Mouse (Mus musculus): ENCODE measurements at regions not wholly inside any gene's neighbourhood (a gene's known extent, or its start where the extent isn't known, plus 50 kb on each side); places are given as distances from the start of the nearest gene placed in this dataset.

GRCm38 (mm10) chr2:159307001-159307400 is 512.4 kb downstream of the Dhx35 start:
- Histone ChIP-seq H3K4me1 (ENCODE audit: control insufficient read depth, insufficient read depth, low read length) (no peaks in the 10 kb centered on the region), H3K36me3 (ENCODE audit: control insufficient read depth, insufficient read depth, low read length) (no peaks in the 10 kb centered on the region), H3K79me2 (ENCODE audit: control insufficient read depth, insufficient read depth, low read length) (no peaks in the 10 kb centered on the region), H3K9ac (ENCODE audit: low read depth, low read length) (no peak overlapping the region), H3K27me3 (ENCODE audit: control insufficient read depth, insufficient read depth, low read length) (no peaks in the 10 kb centered on the region), H3K27ac (replicated peaks; ENCODE audit: insufficient read depth, low read depth, low read length) (no peak overlapping the region), H3K4me3 (ENCODE audit: insufficient read depth, low read depth, low read length) (no peak overlapping the region)
- DNase-seq (ENCODE audit: extremely low read depth, low read depth, low spot score): no peak
- TF ChIP-seq POLR2A (IDR thresholded peaks at IDR 0.05; ENCODE audit: extremely low read depth, insufficient read depth, low read length) (no peak), CTCF (IDR thresholded peaks at IDR 0.05; ENCODE audit: low read depth, low read length) (no peak)
- whole genome bisulfite sequencing: 78% methylated on average over 7 of the region's 7 CpGs

GRCm38 (mm10) chr2:159334711-159335110 is 540.1 kb downstream of the Dhx35 start:
- Histone ChIP-seq H3K27me3 (ENCODE audit: control insufficient read depth, insufficient read depth, low read length) (no peaks in the 10 kb centered on the region), H3K36me3 (ENCODE audit: control insufficient read depth, insufficient read depth, low read length) (no peaks in the 10 kb centered on the region), H3K79me2 (ENCODE audit: control insufficient read depth, insufficient read depth, low read length) (no peaks in the 10 kb centered on the region), H3K9ac (ENCODE audit: low read depth, low read length) (no peak overlapping the region), H3K4me3 (ENCODE audit: insufficient read depth, low read depth, low read length) (no peak overlapping the region), H3K4me1 (ENCODE audit: control insufficient read depth, insufficient read depth, low read length) (no peaks in the 10 kb centered on the region), H3K27ac (replicated peaks; ENCODE audit: insufficient read depth, low read depth, low read length) (no peak overlapping the region)
- no peak for DNase-seq (ENCODE audit: extremely low read depth, low read depth, low spot score)
- 51% methylated on average over 3 of the region's 3 CpGs for whole genome bisulfite sequencing
- TF ChIP-seq CTCF (IDR thresholded peaks at IDR 0.05; ENCODE audit: low read depth, low read length) (no peak), POLR2A (IDR thresholded peaks at IDR 0.05; ENCODE audit: extremely low read depth, insufficient read depth, low read length) (no peak)

GRCm38 (mm10) chr2:159336646-159337045 is 542.0 kb downstream of the Dhx35 start:
- H3K27me3 ChIP-seq (ENCODE audit: control insufficient read depth, insufficient read depth, low read length): no peaks in the 10 kb centered on the region
- H3K36me3 ChIP-seq (ENCODE audit: control insufficient read depth, insufficient read depth, low read length): no peaks in the 10 kb centered on the region
- no peaks in the 10 kb centered on the region for H3K79me2 ChIP-seq (ENCODE audit: control insufficient read depth, insufficient read depth, low read length)
- no peak overlapping the region for H3K4me3 ChIP-seq (ENCODE audit: insufficient read depth, low read depth, low read length)
- DNase-seq (ENCODE audit: extremely low read depth, low read depth, low spot score): no peak
- TF ChIP-seq POLR2A (IDR thresholded peaks at IDR 0.05; ENCODE audit: extremely low read depth, insufficient read depth, low read length) (no peak), CTCF (IDR thresholded peaks at IDR 0.05; ENCODE audit: low read depth, low read length) (no peak)
- no peak overlapping the region for H3K9ac ChIP-seq (ENCODE audit: low read depth, low read length)
- no peaks in the 10 kb centered on the region for H3K4me1 ChIP-seq (ENCODE audit: control insufficient read depth, insufficient read depth, low read length)
- H3K27ac ChIP-seq (replicated peaks; ENCODE audit: insufficient read depth, low read depth, low read length): no peak overlapping the region
- 69% methylated on average over 2 of the region's 2 CpGs for WGBS

GRCm38 (mm10) chr2:159343624-159344560 is 549.3 kb downstream of the Dhx35 start:
- TF ChIP-seq POLR2A (IDR thresholded peaks at IDR 0.05; ENCODE audit: extremely low read depth, insufficient read depth, low read length) (no peak), CTCF (IDR thresholded peaks at IDR 0.05; ENCODE audit: low read depth, low read length) (no peak)
- Histone ChIP-seq H3K4me1 (ENCODE audit: control insufficient read depth, insufficient read depth, low read length) (no peaks in the 10 kb centered on the region), H3K36me3 (ENCODE audit: control insufficient read depth, insufficient read depth, low read length) (no peaks in the 10 kb centered on the region), H3K9ac (ENCODE audit: low read depth, low read length) (no peak overlapping the region), H3K79me2 (ENCODE audit: control insufficient read depth, insufficient read depth, low read length) (no peaks in the 10 kb centered on the region), H3K27me3 (ENCODE audit: control insufficient read depth, insufficient read depth, low read length) (no peaks in the 10 kb centered on the region), H3K4me3 (ENCODE audit: insufficient read depth, low read depth, low read length) (no peak overlapping the region), H3K27ac (replicated peaks; ENCODE audit: insufficient read depth, low read depth, low read length) (no peak overlapping the region)
- WGBS: 79% methylated on average over 5 of the region's 5 CpGs
- DNase-seq (ENCODE audit: extremely low read depth, low read depth, low spot score): no peak

- H3K27me3 ChIP-seq (ENCODE audit: control insufficient read depth, insufficient read depth, low read length): no peaks in the 10 kb centered on the region; the same call in 1 of the 2 replicates
- 53% methylated on average over 2 of the region's 2 CpGs for WGBS
- no peaks in the 10 kb centered on the region for H3K79me2 ChIP-seq (ENCODE audit: control insufficient read depth, insufficient read depth, low read length)
- no peak overlapping the region for H3K9ac ChIP-seq (ENCODE audit: low read depth, low read length)
- no peak for DNase-seq (ENCODE audit: extremely low read depth, low read depth, low spot score)
- H3K36me3 ChIP-seq (ENCODE audit: control insufficient read depth, insufficient read depth, low read length): no peaks in the 10 kb centered on the region
- H3K4me3 ChIP-seq (ENCODE audit: insufficient read depth, low read depth, low read length): no peak overlapping the region
- TF ChIP-seq POLR2A (IDR thresholded peaks at IDR 0.05; ENCODE audit: extremely low read depth, insufficient read depth, low read length) (no peak), CTCF (IDR thresholded peaks at IDR 0.05; ENCODE audit: low read depth, low read length) (no peak)
- H3K4me1 ChIP-seq (ENCODE audit: control insufficient read depth, insufficient read depth, low read length): no peaks in the 10 kb centered on the region
- no peak overlapping the region for H3K27ac ChIP-seq (replicated peaks; ENCODE audit: insufficient read depth, low read depth, low read length)
Observed at GRCm38 (mm10) chr2:159354247-159354646, 559.6 kb downstream of the Dhx35 start.

GRCm38 (mm10) chr2:159356503-159356902 is 561.9 kb downstream of the Dhx35 start:
- no peak for TF ChIP-seq CTCF (IDR thresholded peaks at IDR 0.05; ENCODE audit: low read depth, low read length)
- no peak for TF ChIP-seq POLR2A (IDR thresholded peaks at IDR 0.05; ENCODE audit: extremely low read depth, insufficient read depth, low read length)
- H3K27me3 ChIP-seq (ENCODE audit: control insufficient read depth, insufficient read depth, low read length): no peaks in the 10 kb centered on the region; the same call in 1 of the 2 replicates
- H3K27ac ChIP-seq (replicated peaks; ENCODE audit: insufficient read depth, low read depth, low read length): no peak overlapping the region
- 21% methylated on average over 5 of the region's 5 CpGs for WGBS
- no peaks in the 10 kb centered on the region for H3K36me3 ChIP-seq (ENCODE audit: control insufficient read depth, insufficient read depth, low read length)
- H3K4me1 ChIP-seq (ENCODE audit: control insufficient read depth, insufficient read depth, low read length): no peaks in the 10 kb centered on the region
- H3K4me3 ChIP-seq (ENCODE audit: insufficient read depth, low read depth, low read length): no peak overlapping the region
- no peak overlapping the region for H3K9ac ChIP-seq (ENCODE audit: low read depth, low read length)
- no peak for DNase-seq (ENCODE audit: extremely low read depth, low read depth, low spot score)
- H3K79me2 ChIP-seq (ENCODE audit: control insufficient read depth, insufficient read depth, low read length): no peaks in the 10 kb centered on the region
